20 mouse cellular contexts compared by ENCODE assay signal in genomic region chr1:185335231-185335765, GRCm38 (mm10). TPM values are rescaled to one million over a fixed set of nuclear protein-coding genes. Genes with fewer than 3 reads are reported as not detected.
DNase-seq lines count a peak whose midpoint lies in the region; ATAC-seq and TF ChIP-seq lines count a peak whose summit lies in the region.
"Had no signal": no experiment of that assay in that cellular context is flagged by ENCODE, and none has a peak within 500 bp of the region (broad histone marks: within the 10 kb centered on the region; RNA-seq: fewer than 3 reads in every experiment).

No protein-coding gene starts in this region.

- peaks cover 8% of the 10 kb centered on the region; the same call in 1 of the 2 replicates for H3K36me3 ChIP-seq in kidney, embryonic 14.5 days (ENCODE audit: control insufficient read depth, insufficient read depth, low read length)

- peak overlapping the region; percentile 72; the same call in 1 of the 2 replicates for H3K4me3 ChIP-seq in gastrocnemius, adult 2 months
- no peak overlapping the region for H3K4me3 ChIP-seq in kidney, embryonic 14.5 days (ENCODE audit: low read length)
- H3K4me3 ChIP-seq in layer of hippocampus, adult 2 months, result no peak overlapping the region
- H3K4me3 ChIP-seq: embryonic facial prominence, embryonic 13.5 days; hindbrain, embryonic 10.5 days had no signal

- intact Hi-C loops in gastrocnemius, adult 2 months (cut with DNase I), result no loop called here
- intact Hi-C loops in gastrocnemius, postnatal 14 days (cut with DNase I; ENCODE audit: low total_unique reads), result no loop called here

- H3K9ac ChIP-seq in kidney, embryonic 14.5 days (ENCODE audit: low read depth, low read length), result no peak overlapping the region
- H3K9ac ChIP-seq: embryonic facial prominence, embryonic 13.5 days had no signal

- no peak for ATAC-seq in kidney, embryonic 14.5 days (ENCODE audit: low FRiP score, low TSS enrichment)
- ATAC-seq: forebrain, embryonic 14.5 days had no signal

- no peak for DNase-seq in gastrocnemius, adult 2 months
- no peak for DNase-seq in gastrocnemius, postnatal 14 days
- DNase-seq in kidney, adult 8-10 months, result peak; percentile 37 to 63
- DNase-seq in ZHBTc4 (ENCODE audit: low read depth, low spot score), result peak; percentile 50
- peak; percentile 18 to 57 for DNase-seq in kidney, postnatal 25 days
- no peak for DNase-seq in lung, postnatal 25 days (ENCODE audit: low spot score)
- no peak for DNase-seq in layer of hippocampus, adult 2 months (ENCODE audit: low spot score in 2 of 2)
- DNase-seq: adrenal gland, postnatal 14 days; cerebellum, adult 2 months; cerebellum, postnatal 25 days; gastrocnemius, postnatal 36 days; thymus, adult 18-20 months; thymus, postnatal 36 days had no signal

- H3K9me3 ChIP-seq in kidney, embryonic 14.5 days (ENCODE audit: control insufficient read depth, low read length), result no peaks in the 10 kb centered on the region
- H3K9me3 ChIP-seq: embryonic facial prominence, embryonic 13.5 days; hindbrain, embryonic 10.5 days had no signal

- peak overlapping the region; percentile 78 for H3K27ac ChIP-seq in gastrocnemius, adult 2 months
- no peak overlapping the region for H3K27ac ChIP-seq in kidney, embryonic 14.5 days (ENCODE audit: low read depth, low read length)
- no peak overlapping the region for H3K27ac ChIP-seq in layer of hippocampus, adult 2 months
- H3K27ac ChIP-seq: embryonic facial prominence, embryonic 13.5 days; hindbrain, embryonic 10.5 days; macrophage had no signal

- H3K4me2 ChIP-seq in kidney, embryonic 14.5 days (replicated peaks; ENCODE audit: low read depth, low read length), result no peak overlapping the region
- H3K4me2 ChIP-seq: embryonic facial prominence, embryonic 13.5 days; heart, embryonic 11.5 days had no signal

- WGBS in kidney, embryonic 14.5 days, result 80% methylated on average over 6 of the region's 6 CpGs

- H3K4me1 ChIP-seq in kidney, embryonic 14.5 days (ENCODE audit: control insufficient read depth, insufficient read depth, low read length), result peaks cover 6% of the 10 kb centered on the region

- TF ChIP-seq CTCF in gastrocnemius, adult 2 months (IDR thresholded peaks at IDR 0.05), result no peak
- no peak for TF ChIP-seq CTCF in layer of hippocampus, adult 2 months (conservative IDR thresholded peaks at IDR 0.05)

- no peaks in the 10 kb centered on the region for H3K27me3 ChIP-seq in kidney, embryonic 14.5 days (ENCODE audit: control insufficient read depth, insufficient read depth, low read length)
- H3K27me3 ChIP-seq: CH12.LX; embryonic facial prominence, embryonic 13.5 days had no signal

RNA-seq across cellular contexts. Expression of gene Bpnt1, which starts 3.3 kb away (rescaled TPM):
- total RNA-seq in gastrocnemius, adult 2 months (2021), result 10 to 100 TPM; 14.7 to 23.0 TPM
- total RNA-seq in gastrocnemius, postnatal 14 days (2021), result 10 to 100 TPM; 12.1 to 16.8 TPM
- polyA plus RNA-seq in kidney, embryonic 14.5 days (2014; fragmentation: Nextera tagmentation; extraction: Ambion mirVana), result 18.2 and 31.6 TPM in 2 replicates
- 10 to 100 TPM; 65.2 to 74.8 TPM for total RNA-seq in layer of hippocampus, adult 2 months (2021)

RNA-seq across cellular contexts. Expression of gene Iars2, which starts 6.1 kb away (rescaled TPM):
- total RNA-seq in gastrocnemius, adult 2 months (2021), result 10 to 100 TPM; 35.2 to 43.2 TPM
- total RNA-seq in gastrocnemius, postnatal 14 days (2021), result 10 to 100 TPM; 53.2 to 56.7 TPM
- polyA plus RNA-seq in kidney, embryonic 14.5 days (2014; fragmentation: Nextera tagmentation; extraction: Ambion mirVana), result 17.0 and 35.4 TPM in 2 replicates
- 10 to 100 TPM; 29.9 to 34.3 TPM for total RNA-seq in layer of hippocampus, adult 2 months (2021)

RNA-seq across cellular contexts. Expression of gene Eprs, which starts 27.5 kb away (rescaled TPM):
- 100 to 1,000 TPM; 134 to 157 TPM for total RNA-seq in gastrocnemius, adult 2 months (2021)
- total RNA-seq in gastrocnemius, postnatal 14 days (2021), result 100 to 1,000 TPM; 111 to 118 TPM
- polyA plus RNA-seq in kidney, embryonic 14.5 days (2014; fragmentation: Nextera tagmentation; extraction: Ambion mirVana), result 111 and 175 TPM in 2 replicates
- 10 to 100 TPM; 65.2 to 69.5 TPM for total RNA-seq in layer of hippocampus, adult 2 months (2021)

Comparison
In these comparisons a context has a peak if more than half of its experiments do, and no peak if none do; other contexts are left out.
1. DNase-seq: peak in kidney, adult 8-10 months (2 of 2), ZHBTc4 (single experiment) and kidney, postnatal 25 days (2 of 2); none in gastrocnemius, adult 2 months (single experiment), gastrocnemius, postnatal 14 days (single experiment), lung, postnatal 25 days (single experiment) and layer of hippocampus, adult 2 months (0 of 2).